Mouse (Mus musculus): Measurements from ENCODE around the gene Napb. TPM values are rescaled to one million over a fixed set of nuclear protein-coding genes. Genes with fewer than 3 reads are reported as not detected.

Gene Napb
- 0.71 and 1.1 TPM in 2 replicates for polyA plus RNA-seq (2012; rRNA removed)

DNA sequence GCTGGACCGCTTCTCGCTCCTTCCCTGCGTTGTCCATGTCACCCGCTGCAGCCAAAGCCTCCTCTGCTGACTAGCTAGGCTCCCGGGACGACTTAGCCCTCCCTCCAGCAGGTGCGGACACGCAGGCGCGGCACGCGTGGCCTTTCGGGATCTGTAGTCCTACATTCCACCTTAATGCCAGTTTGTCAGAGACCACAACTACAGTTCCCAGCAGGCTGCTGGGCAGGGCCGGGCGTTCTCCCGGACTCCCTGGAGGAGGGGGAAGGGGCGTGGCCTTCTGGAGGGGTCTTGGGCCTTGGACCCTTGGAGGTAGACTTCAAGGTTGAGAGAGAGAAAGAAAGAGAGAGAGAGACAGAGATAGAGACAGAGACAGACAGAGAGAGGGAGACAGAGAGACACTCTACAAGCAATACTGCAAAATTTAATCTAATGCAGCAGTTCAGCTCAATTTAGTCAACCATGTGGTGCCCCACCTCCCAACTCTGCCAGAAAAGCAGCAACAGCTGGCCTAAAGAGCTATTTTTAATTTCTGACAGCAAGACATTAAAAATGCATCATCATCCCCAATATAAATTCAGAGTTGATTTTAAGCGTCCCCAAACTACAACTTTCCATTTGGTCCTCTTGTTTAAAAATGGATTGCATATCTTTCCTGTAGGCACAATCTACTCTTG, at the start of gene Napb:
Gene Napb (minus strand): TSS at position 141 of the 674 bp plus-strand sequence.

GRCm38 (mm10) chr2:148781709-148782108, 49.4 kb upstream of the Napb start, which contains the start of gene 8030411F24Rik:
Gene 8030411F24Rik (plus strand): TSS chr2:148782009.

GRCm38 (mm10) chr2:148771397-148771796, 39.1 kb upstream of the Napb start, which contains the start of gene Cst11:
Gene Cst11 (minus strand): TSS chr2:148771497.

DNA sequence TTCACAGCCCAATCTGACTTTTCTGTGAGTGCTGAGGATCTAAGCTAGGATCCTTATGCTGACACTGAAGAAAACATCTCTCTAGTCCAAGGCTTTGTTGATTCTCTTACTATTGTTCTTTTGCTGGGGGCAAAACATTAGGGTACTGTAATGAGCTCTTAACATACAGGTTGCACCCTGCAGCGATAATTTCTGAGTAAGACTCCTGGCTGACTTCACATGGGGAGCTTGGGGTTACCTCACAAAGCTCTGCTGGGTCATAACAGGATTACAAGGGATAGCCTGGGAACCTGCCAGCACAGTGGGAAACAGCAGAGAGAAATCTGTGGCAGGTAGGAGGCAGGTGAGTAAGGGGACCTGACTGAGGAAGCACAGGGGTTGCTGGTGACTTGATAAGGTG, 17.8 kb upstream of the Napb start, which contains the start of gene Cstl1:
Gene Cstl1 (plus strand): TSS at position 301 of the 400 bp plus-strand sequence.

GRCm38 (mm10) chr2:148680775-148681291, 51.4 kb downstream of the Napb start, which contains the start of gene Gzf1:
Gene Gzf1 (plus strand): TSS chr2:148681023.

DNA sequence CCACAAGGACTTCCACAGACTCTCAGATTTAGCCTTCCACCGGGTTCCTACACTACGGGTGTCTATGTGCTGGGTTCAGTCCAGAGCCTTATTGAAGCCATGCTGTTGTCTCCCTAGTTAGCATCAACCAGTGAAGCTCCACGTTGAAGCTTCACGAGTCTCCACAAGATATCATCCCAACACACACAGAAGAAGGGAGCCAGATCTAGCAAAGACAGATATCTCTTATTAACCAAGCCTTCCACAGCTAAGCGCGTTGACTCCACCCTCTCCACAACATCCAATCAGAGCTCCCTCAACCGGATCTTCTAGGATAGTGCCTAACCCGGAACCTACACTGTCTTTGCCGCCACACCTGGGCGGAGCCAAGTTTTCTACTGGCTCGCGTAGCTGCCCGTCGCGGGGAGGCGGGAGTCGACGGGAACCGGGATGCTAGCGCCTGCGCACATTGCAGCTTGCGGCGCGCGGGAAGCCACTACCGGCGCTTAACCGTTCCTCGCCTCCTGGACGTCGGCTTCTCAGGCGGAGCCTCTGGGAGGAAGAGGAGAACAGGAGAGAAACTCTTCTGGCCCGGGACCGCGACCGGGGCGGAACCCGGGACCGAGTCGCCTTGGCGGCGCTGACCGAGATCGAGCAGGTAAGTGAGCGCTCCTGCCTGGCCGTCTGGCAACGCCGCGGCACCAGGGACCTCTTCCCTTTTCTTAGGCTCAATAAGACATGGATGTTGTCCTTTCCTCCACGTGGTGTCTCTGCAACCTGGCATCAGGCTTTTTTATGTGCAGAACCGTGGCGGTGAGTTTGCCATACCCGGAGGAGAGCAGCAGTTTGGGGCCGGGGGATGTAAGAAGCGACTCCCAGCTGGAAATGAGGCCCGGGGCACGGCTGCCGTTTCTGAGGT, 59.8 kb downstream of the Napb start, which contains the start of gene Nxt1:
Gene Nxt1 (plus strand): TSS at position 403 of the 898 bp plus-strand sequence.

Other genes starting within 250 kb of the Napb start
- 25.0 and 31.6 TPM in 2 replicates for gene Nxt1, start 59.9 kb downstream of the Napb start, polyA plus RNA-seq (2012; rRNA removed)
- 17.9 and 22.8 TPM in 2 replicates for gene Gzf1, start 51.4 kb downstream of the Napb start, polyA plus RNA-seq (2012; rRNA removed)
- gene Cstl1, start 17.9 kb upstream of the Napb start, polyA plus RNA-seq (2012; rRNA removed), result not detected in 2 replicates
- gene Cst11, start 39.0 kb upstream of the Napb start, polyA plus RNA-seq (2012; rRNA removed), result not detected in 2 replicates
- gene 8030411F24Rik, start 49.5 kb upstream of the Napb start, polyA plus RNA-seq (2012; rRNA removed), result not detected in 2 replicates
- gene Cst12, start 56.9 kb upstream of the Napb start, polyA plus RNA-seq (2012; rRNA removed), result 1.4 and 2.5 TPM in 2 replicates
- gene Cst8, start 66.3 kb upstream of the Napb start, polyA plus RNA-seq (2012; rRNA removed), result 4.9 and 10.0 TPM in 2 replicates
- gene Cst13, start 87.6 kb upstream of the Napb start, polyA plus RNA-seq (2012; rRNA removed), result not detected in 2 replicates
- gene Cst9, start 102.7 kb upstream of the Napb start, polyA plus RNA-seq (2012; rRNA removed), result not detected in 2 replicates
- 0.68 and 0.75 TPM in 2 replicates for gene 9230104L09Rik, start 132.6 kb upstream of the Napb start, polyA plus RNA-seq (2012; rRNA removed)
- gene Cst3, start 143.2 kb upstream of the Napb start, polyA plus RNA-seq (2012; rRNA removed), result 849 and 1,124 TPM in 2 replicates